ENCODE assay signal across 9 mouse cellular contexts in genomic region chr17:35358763-35359469, GRCm38 (mm10). TPM values are rescaled to one million over a fixed set of nuclear protein-coding genes. Genes with fewer than 3 reads are reported as not detected.
DNase-seq lines count a peak whose midpoint lies in the region; ATAC-seq and TF ChIP-seq lines count a peak whose summit lies in the region.
"Had no signal": no experiment of that assay in that cellular context is flagged by ENCODE, and none has a peak within 500 bp of the region (broad histone marks: within the 10 kb centered on the region; RNA-seq: fewer than 3 reads in every experiment).

No protein-coding gene starts in this region.

- WGBS in kidney, adult 2 months = 7% methylated on average over 38 of the region's 38 CpGs
- 11% methylated on average over 31 of the region's 38 CpGs for WGBS in hindbrain, embryonic 12.5 days
- WGBS in midbrain, embryonic 13.5 days = 8% methylated on average over 28 of the region's 38 CpGs
- 9% methylated on average over 38 of the region's 38 CpGs for WGBS in cerebellum, adult 2 months

- ATAC-seq in hindbrain, embryonic 12.5 days (ENCODE audit: low FRiP score) = no peak
- ATAC-seq in midbrain, embryonic 13.5 days = no peak

- no peaks in the 10 kb centered on the region for H3K36me3 ChIP-seq in kidney, adult 2 months (ENCODE audit: control insufficient read depth, insufficient read depth, low read length)
- no peaks in the 10 kb centered on the region for H3K36me3 ChIP-seq in hindbrain, embryonic 12.5 days
- no peaks in the 10 kb centered on the region for H3K36me3 ChIP-seq in midbrain, embryonic 13.5 days

- peak overlapping the region; percentile 59 for H3K9ac ChIP-seq in hindbrain, embryonic 12.5 days
- peak overlapping the region; percentile 52 for H3K9ac ChIP-seq in midbrain, embryonic 13.5 days (replicated peaks)

- TF ChIP-seq CTCF in kidney, adult 2 months (conservative IDR thresholded peaks at IDR 0.05; ENCODE audit: insufficient read depth, insufficient read length, low read depth, low read length) = no peak
- TF ChIP-seq CTCF in cerebellum, adult 2 months (IDR thresholded peaks at IDR 0.05; ENCODE audit: borderline replicate concordance, insufficient read depth, low read depth, low read length) = no peak

- H3K4me3 ChIP-seq in kidney, adult 2 months (ENCODE audit: insufficient read depth, low read depth, low read length) = peak overlapping the region; percentile 30
- peak overlapping the region; percentile 50 for H3K4me3 ChIP-seq in brown adipose tissue, adult 24 weeks (ENCODE audit: insufficient read depth, low read depth, low read length)
- H3K4me3 ChIP-seq in hindbrain, embryonic 12.5 days = peak overlapping the region; percentile 33
- H3K4me3 ChIP-seq in midbrain, embryonic 13.5 days (replicated peaks) = peak overlapping the region; percentile 36
- H3K4me3 ChIP-seq in cerebellum, adult 2 months (replicated peaks; ENCODE audit: insufficient read depth, low read depth, low read length) = no peak overlapping the region

- no peaks in the 10 kb centered on the region for H3K4me1 ChIP-seq in kidney, adult 2 months (ENCODE audit: control insufficient read depth, insufficient read depth, low read length)
- no peaks in the 10 kb centered on the region for H3K4me1 ChIP-seq in brown adipose tissue, adult 24 weeks (ENCODE audit: control insufficient read depth, insufficient read depth, insufficient read length, low read length)
- H3K4me1 ChIP-seq in hindbrain, embryonic 12.5 days = peaks cover 8% of the 10 kb centered on the region
- peaks cover 8% of the 10 kb centered on the region for H3K4me1 ChIP-seq in midbrain, embryonic 13.5 days (replicated peaks)
- H3K4me1 ChIP-seq in cerebellum, adult 2 months (ENCODE audit: control insufficient read depth, insufficient read depth, low read length) = no peaks in the 10 kb centered on the region

- H3K27me3 ChIP-seq in kidney, adult 2 months (replicated peaks; ENCODE audit: control insufficient read depth, insufficient read depth, low read length) = no peaks in the 10 kb centered on the region
- peaks cover 20% of the 10 kb centered on the region for H3K27me3 ChIP-seq in hindbrain, embryonic 12.5 days
- peaks cover 29% of the 10 kb centered on the region for H3K27me3 ChIP-seq in midbrain, embryonic 13.5 days
- H3K27me3 ChIP-seq in cerebellum, adult 2 months (ENCODE audit: control insufficient read depth, insufficient read depth, low read length) = peaks cover 1% of the 10 kb centered on the region; the same call in 1 of the 2 replicates

- H3K9me3 ChIP-seq in hindbrain, embryonic 12.5 days (replicated peaks) = peaks cover 6% of the 10 kb centered on the region; the same call in 1 of the 2 replicates
- peaks cover 6% of the 10 kb centered on the region; the same call in 1 of the 2 replicates for H3K9me3 ChIP-seq in midbrain, embryonic 13.5 days

- DNase-seq in kidney, adult 2 months = no peak
- no peak for DNase-seq in kidney, postnatal 25 days
- no peak for DNase-seq in frontal cortex, postnatal 10 days (ENCODE audit: low spot score in 2 of 2)
- no peak for DNase-seq in cerebellum, adult 2 months
- DNase-seq in cerebellum, postnatal 36 days = no peak
- DNase-seq: cerebellum, postnatal 10 days had no signal

- no peak for TF ChIP-seq POLR2A in kidney, adult 2 months (IDR thresholded peaks at IDR 0.05; ENCODE audit: low read depth, low read length)
- TF ChIP-seq POLR2A in cerebellum, adult 2 months (IDR thresholded peaks at IDR 0.05; ENCODE audit: borderline replicate concordance, insufficient read depth, low read length) = no peak

- H3K4me2 ChIP-seq in hindbrain, embryonic 12.5 days (replicated peaks) = peak overlapping the region; percentile 66
- H3K4me2 ChIP-seq in midbrain, embryonic 13.5 days (replicated peaks) = peak overlapping the region; percentile 65

- H3K27ac ChIP-seq in kidney, adult 2 months (ENCODE audit: insufficient read depth, low read depth, low read length) = no peak overlapping the region
- no peak overlapping the region for H3K27ac ChIP-seq in brown adipose tissue, adult 24 weeks (replicated peaks; ENCODE audit: low read depth, low read length)
- H3K27ac ChIP-seq in hindbrain, embryonic 12.5 days = no peak overlapping the region
- no peak overlapping the region for H3K27ac ChIP-seq in midbrain, embryonic 13.5 days
- no peak overlapping the region for H3K27ac ChIP-seq in cerebellum, adult 2 months (ENCODE audit: insufficient read depth, low read length)

RNA-seq across cellular contexts. Expression of gene H2-Q2, which starts 16.9 kb away (rescaled TPM):
- polyA plus RNA-seq in kidney, adult 2 months (2012; rRNA removed) = 2.1 and 2.4 TPM in 2 replicates
- not detected in 2 replicates for polyA plus RNA-seq in brown adipose tissue, adult 24 weeks (2012; ENCODE audit: insufficient read depth, insufficient read length, missing spikeins)
- polyA plus RNA-seq in hindbrain, embryonic 12.5 days (2016; fragmentation: Nextera tagmentation; extraction: Ambion mirVana) = 0.46 TPM in 1 of 2 replicates, not detected in the other
- polyA plus RNA-seq in midbrain, embryonic 13.5 days (2015; fragmentation: Nextera tagmentation; extraction: Ambion mirVana) = 0.26 and 0.30 TPM in 2 replicates
- polyA plus RNA-seq in cerebellum, adult 2 months (2012; rRNA removed) = 1.4 and 1.5 TPM in 2 replicates

RNA-seq across cellular contexts. Expression of gene H2-Q4, which starts 20.5 kb away (rescaled TPM):
- 48.1 and 55.9 TPM in 2 replicates for polyA plus RNA-seq in kidney, adult 2 months (2012; rRNA removed)
- 12.3 and 19.2 TPM in 2 replicates for polyA plus RNA-seq in brown adipose tissue, adult 24 weeks (2012; ENCODE audit: insufficient read depth, insufficient read length, missing spikeins)
- polyA plus RNA-seq in hindbrain, embryonic 12.5 days (2016; fragmentation: Nextera tagmentation; extraction: Ambion mirVana) = 1.6 and 1.7 TPM in 2 replicates
- 1.00 and 1.3 TPM in 2 replicates for polyA plus RNA-seq in midbrain, embryonic 13.5 days (2015; fragmentation: Nextera tagmentation; extraction: Ambion mirVana)
- polyA plus RNA-seq in cerebellum, adult 2 months (2012; rRNA removed) = 5.1 and 7.0 TPM in 2 replicates

RNA-seq across cellular contexts. Expression of gene H2-Q1, which starts 38.7 kb away (rescaled TPM):
- 0.03 TPM in 1 of 2 replicates, not detected in the other for polyA plus RNA-seq in kidney, adult 2 months (2012; rRNA removed)
- 0.40 TPM in 1 of 2 replicates, not detected in the other for polyA plus RNA-seq in brown adipose tissue, adult 24 weeks (2012; ENCODE audit: insufficient read depth, insufficient read length, missing spikeins)
- polyA plus RNA-seq in hindbrain, embryonic 12.5 days (2016; fragmentation: Nextera tagmentation; extraction: Ambion mirVana) = 0.12 TPM in 1 of 2 replicates, not detected in the other
- polyA plus RNA-seq in midbrain, embryonic 13.5 days (2015; fragmentation: Nextera tagmentation; extraction: Ambion mirVana) = 0.11 and 0.17 TPM in 2 replicates
- 0.26 and 0.92 TPM in 2 replicates for polyA plus RNA-seq in cerebellum, adult 2 months (2012; rRNA removed)
